Mouse (Mus musculus): ENCODE data around the gene Fez2. TPM values are rescaled to one million over a fixed set of nuclear protein-coding genes. Genes with fewer than 3 reads are reported as not detected.

Gene Fez2
- polyA plus RNA-seq, 2 experiments: 11.4 to 16.9 TPM

GRCm38 (mm10) chr17:78401311-78401710 is 16.6 kb downstream of the Fez2 start:
- DNase-seq (ENCODE audit: low read depth in 3 of 3, low spot score in 3 of 3): no peak
- peak overlapping the region; percentile 84 for H3K27ac ChIP-seq

GRCm38 (mm10) chr17:78400130-78400840 is 17.7 kb downstream of the Fez2 start:
- H3K4me2 ChIP-seq (ENCODE audit: low read depth): peak overlapping the region; percentile 44
- H3K9ac ChIP-seq (replicated peaks): peak overlapping the region; percentile 58
- no peaks in the 10 kb centered on the region for H3K9me3 ChIP-seq (ENCODE audit: control insufficient read depth, low read length)
- no peak overlapping the region for H3K4me3 ChIP-seq (ENCODE audit: insufficient read depth in 1 of 2, low read depth in 2 of 2, low read length in 2 of 2)
- peaks cover 15% of the 10 kb centered on the region for H3K36me3 ChIP-seq (replicated peaks; ENCODE audit: control insufficient read depth, insufficient read depth, low read depth)
- ATAC-seq (ENCODE audit: insufficient read depth) (peak; percentile 93), DNase-seq (ENCODE audit: low read depth in 3 of 3, low spot score in 3 of 3) (peak; percentile 57 to 67 (median 60))
- H3K4me1 ChIP-seq (replicated peaks; ENCODE audit: control insufficient read depth in 2 of 2, insufficient read depth in 2 of 2, low read length in 1 of 2): peaks cover 8 to 21% of the 10 kb centered on the region in 2 experiments
- 61% methylated on average over 12 of the region's 12 CpGs for WGBS (ENCODE audit: insufficient replicate concordance)
- peak overlapping the region; percentile 84 for H3K27ac ChIP-seq
- TF ChIP-seq EP300 (IDR thresholded peaks at IDR 0.05; ENCODE audit: low read depth) (peak; percentile 20; the same call in 1 of the 2 replicates), CTCF (IDR thresholded peaks at IDR 0.05; ENCODE audit: low read depth) (no peak)
- no peaks in the 10 kb centered on the region for H3K27me3 ChIP-seq (ENCODE audit: control insufficient read depth, insufficient read depth, low read length)

More at GRCm38 (mm10) chr17:78401311-78401710, 16.6 kb downstream of the Fez2 start:
- H3K4me3 ChIP-seq (ENCODE audit: insufficient read depth in 1 of 2, low read depth in 2 of 2, low read length in 2 of 2): no peak overlapping the region
- no peaks in the 10 kb centered on the region for H3K9me3 ChIP-seq (ENCODE audit: control insufficient read depth, low read length)
- no peak overlapping the region for H3K9ac ChIP-seq (replicated peaks)
- TF ChIP-seq EP300 (IDR thresholded peaks at IDR 0.05; ENCODE audit: low read depth): no peak
- no peak for TF ChIP-seq CTCF (IDR thresholded peaks at IDR 0.05; ENCODE audit: low read depth)
- H3K4me1 ChIP-seq (replicated peaks; ENCODE audit: control insufficient read depth in 2 of 2, insufficient read depth in 2 of 2, low read length in 1 of 2): peaks cover 8 to 24% of the 10 kb centered on the region in 2 experiments
- H3K4me2 ChIP-seq (ENCODE audit: low read depth): no peak overlapping the region
- no peak for ATAC-seq (ENCODE audit: insufficient read depth)
- WGBS (ENCODE audit: insufficient replicate concordance): 63% methylated on average over 6 of the region's 6 CpGs
- H3K36me3 ChIP-seq (replicated peaks; ENCODE audit: control insufficient read depth, insufficient read depth, low read depth): peaks cover 15% of the 10 kb centered on the region
- H3K27me3 ChIP-seq (ENCODE audit: control insufficient read depth, insufficient read depth, low read length): no peaks in the 10 kb centered on the region

- H3K36me3 ChIP-seq (replicated peaks; ENCODE audit: control insufficient read depth, insufficient read depth, low read depth): no peaks in the 10 kb centered on the region; the same call in 1 of the 2 replicates
- TF ChIP-seq EP300 (IDR thresholded peaks at IDR 0.05; ENCODE audit: low read depth) (no peak), CTCF (IDR thresholded peaks at IDR 0.05; ENCODE audit: low read depth) (no peak)
- H3K27me3 ChIP-seq (ENCODE audit: control insufficient read depth, insufficient read depth, low read length): no peaks in the 10 kb centered on the region
- H3K4me2 ChIP-seq (ENCODE audit: low read depth): no peak overlapping the region
- H3K4me3 ChIP-seq (ENCODE audit: insufficient read depth in 1 of 2, low read depth in 2 of 2, low read length in 2 of 2): no peak overlapping the region
- H3K9ac ChIP-seq (replicated peaks): no peak overlapping the region
- peaks cover 0 to 7% of the 10 kb centered on the region in 2 experiments; a peak in 2 of 4 replicates for H3K4me1 ChIP-seq (replicated peaks; ENCODE audit: control insufficient read depth in 2 of 2, insufficient read depth in 2 of 2, low read length in 1 of 2)
- H3K27ac ChIP-seq: no peak overlapping the region
- WGBS (ENCODE audit: insufficient replicate concordance): 69% methylated on average over 9 of the region's 9 CpGs
- ATAC-seq (ENCODE audit: insufficient read depth): no peak
- no peaks in the 10 kb centered on the region for H3K9me3 ChIP-seq (ENCODE audit: control insufficient read depth, low read length)
- no peak for DNase-seq (ENCODE audit: low read depth in 3 of 3, low spot score in 3 of 3)
These were observed 25.4 kb downstream of the Fez2 start for GRCm38 (mm10) chr17:78392401-78393087.

- Histone ChIP-seq H3K4me3 (ENCODE audit: insufficient read depth in 1 of 2, low read depth in 2 of 2, low read length in 2 of 2) (no peak overlapping the region), H3K4me1 (replicated peaks; ENCODE audit: control insufficient read depth in 2 of 2, insufficient read depth in 2 of 2, low read length in 1 of 2) (peaks cover 0 to 9% of the 10 kb centered on the region in 2 experiments; a peak in 2 of 4 replicates), H3K36me3 (replicated peaks; ENCODE audit: control insufficient read depth, insufficient read depth, low read depth) (no peaks in the 10 kb centered on the region; the same call in 1 of the 2 replicates), H3K27ac (no peak overlapping the region), H3K9me3 (ENCODE audit: control insufficient read depth, low read length) (no peaks in the 10 kb centered on the region), H3K4me2 (ENCODE audit: low read depth) (no peak overlapping the region), H3K9ac (replicated peaks) (no peak overlapping the region), H3K27me3 (ENCODE audit: control insufficient read depth, insufficient read depth, low read length) (no peaks in the 10 kb centered on the region)
- TF ChIP-seq EP300 (IDR thresholded peaks at IDR 0.05; ENCODE audit: low read depth) (no peak), CTCF (IDR thresholded peaks at IDR 0.05; ENCODE audit: low read depth) (no peak)
- DNase-seq (ENCODE audit: low read depth in 3 of 3, low spot score in 3 of 3) (no peak), ATAC-seq (ENCODE audit: insufficient read depth) (no peak)
- 83% methylated on average over 5 of the region's 5 CpGs for WGBS (ENCODE audit: insufficient replicate concordance)
These were observed 28.4 kb downstream of the Fez2 start for GRCm38 (mm10) chr17:78389573-78389972.

All from liver, embryonic 14.5 days (tissue).